Mouse (Mus musculus): ENCODE measurements around the gene Polq.

Gene Polq

DNA sequence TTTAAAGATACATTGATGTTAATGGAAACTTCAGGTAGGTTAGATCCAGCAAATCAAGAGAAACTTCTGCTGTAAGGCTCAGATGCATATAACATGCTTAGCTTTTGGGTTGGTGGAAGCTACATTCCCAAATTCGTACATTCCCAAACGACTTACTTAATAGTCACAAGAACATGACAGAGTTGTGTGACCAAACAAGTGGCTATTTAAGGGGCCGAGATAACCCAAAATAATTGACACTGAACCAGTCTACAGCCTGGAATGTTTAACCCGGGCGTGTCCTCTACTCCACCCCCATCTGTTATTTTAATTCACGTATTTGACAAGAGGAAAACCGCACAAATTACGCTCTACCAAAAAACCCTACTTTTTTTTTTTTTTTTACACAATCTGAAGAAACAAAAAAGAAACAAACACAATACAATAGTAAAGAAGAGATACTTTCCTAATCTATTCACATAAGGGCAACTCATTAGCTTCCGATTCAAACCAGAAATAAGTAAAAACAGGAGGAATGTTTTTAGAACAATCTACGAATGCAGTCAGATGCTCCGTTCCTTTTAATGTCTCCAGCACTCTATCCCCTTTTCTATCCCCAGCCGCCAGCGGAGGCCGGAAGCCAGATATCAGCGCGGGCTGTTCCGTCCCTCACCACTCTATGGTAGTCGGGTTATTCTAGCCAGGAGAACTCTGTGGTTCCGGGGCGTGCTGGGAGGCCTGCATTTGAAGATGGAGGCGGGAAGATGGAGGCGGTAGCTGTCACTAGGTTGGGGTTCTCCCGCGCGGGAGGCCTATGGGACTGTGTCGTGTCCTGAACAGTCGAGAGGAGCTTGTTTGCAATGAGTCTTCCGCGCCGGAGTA, at the start of gene Polq:
TSS of gene Polq (plus strand) at position 726 of the 861 bp plus-strand sequence.
- DNase-seq, result peak; percentile 88

DNA sequence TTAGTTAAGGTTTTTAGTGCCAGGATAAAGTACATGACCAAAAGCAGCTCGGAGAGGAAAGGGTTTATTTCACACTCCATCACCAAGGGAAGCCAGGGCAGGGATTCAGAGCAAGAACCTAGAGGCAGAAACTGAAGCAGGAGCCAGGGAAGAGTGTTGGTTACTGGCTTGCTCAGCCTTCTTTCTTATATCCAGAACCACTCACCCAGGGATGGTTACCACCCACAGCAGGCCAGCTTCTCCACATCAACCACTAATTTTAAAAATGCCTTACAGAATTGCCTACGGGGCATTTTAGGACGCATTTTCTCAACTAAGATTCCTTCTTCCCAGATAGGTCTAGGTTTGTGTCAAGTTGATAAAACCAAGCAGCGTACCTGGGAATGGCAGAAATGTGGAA, 48.2 kb upstream of the Polq start:
- DNase-seq, result no peak

- no peak for DNase-seq
Observed at GRCm38 (mm10) chr16:36979127-36979526, 32.5 kb upstream of the Polq start.

DNA sequence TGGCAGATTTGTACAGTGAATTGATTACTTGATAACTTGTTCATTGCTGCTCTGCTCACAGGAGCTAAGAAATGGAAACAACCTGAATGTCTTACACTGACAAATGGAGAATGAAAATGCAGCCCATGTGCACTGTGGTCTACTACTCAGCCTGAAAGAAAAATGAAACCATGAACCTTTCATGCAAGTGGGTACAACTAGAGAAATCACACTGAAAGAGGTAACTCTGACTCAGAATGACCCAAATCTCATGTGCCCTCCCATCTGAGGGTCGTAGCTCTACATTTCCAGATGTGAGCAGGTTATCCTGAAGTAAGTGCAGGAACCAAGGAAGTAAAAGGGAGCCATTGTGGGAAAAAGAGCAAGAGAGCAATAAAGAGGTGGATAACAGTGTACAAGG, 27.8 kb upstream of the Polq start:
- DNase-seq, result no peak

DNA sequence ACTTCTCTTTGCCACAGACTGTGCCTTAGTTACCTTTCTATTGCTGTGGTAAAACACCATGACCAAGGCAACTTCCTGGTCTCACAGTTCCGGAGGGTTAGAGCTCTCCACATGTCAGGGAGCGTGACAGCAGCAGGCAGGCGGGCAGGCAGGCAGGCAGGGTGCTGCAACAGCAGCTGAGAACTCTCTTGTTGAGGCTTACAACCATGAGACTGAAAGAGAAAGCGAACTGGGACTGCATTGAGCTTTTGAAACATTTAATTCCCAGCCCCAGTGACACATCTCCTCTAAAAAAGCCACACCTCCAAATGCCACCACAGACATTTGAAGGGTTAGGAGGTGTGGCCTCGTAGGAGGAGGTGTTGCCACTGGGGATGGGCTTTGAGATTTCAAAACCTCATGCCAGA, 25.9 kb upstream of the Polq start:
- peak; percentile 16 for DNase-seq

DNA sequence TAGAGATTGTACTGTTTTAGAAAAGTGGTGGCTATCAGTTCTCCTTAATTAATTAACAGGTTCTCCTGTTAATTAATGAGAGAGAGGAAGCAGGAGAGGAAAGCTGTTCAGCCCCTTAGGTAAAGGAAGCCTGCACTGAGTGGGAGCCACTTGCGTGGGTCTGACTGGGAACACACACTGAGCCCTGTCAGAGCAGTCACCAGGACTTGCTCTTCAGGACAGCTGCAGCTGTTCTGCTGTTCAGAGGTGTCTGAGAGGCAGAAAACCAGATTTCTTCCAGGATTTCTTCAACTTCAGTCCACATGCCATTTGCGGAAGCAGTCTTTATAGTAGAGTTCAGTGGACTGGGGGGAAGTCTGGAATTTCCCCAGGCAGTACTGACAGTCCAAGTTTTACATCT, 24.2 kb upstream of the Polq start:
- no peak for DNase-seq

DNA sequence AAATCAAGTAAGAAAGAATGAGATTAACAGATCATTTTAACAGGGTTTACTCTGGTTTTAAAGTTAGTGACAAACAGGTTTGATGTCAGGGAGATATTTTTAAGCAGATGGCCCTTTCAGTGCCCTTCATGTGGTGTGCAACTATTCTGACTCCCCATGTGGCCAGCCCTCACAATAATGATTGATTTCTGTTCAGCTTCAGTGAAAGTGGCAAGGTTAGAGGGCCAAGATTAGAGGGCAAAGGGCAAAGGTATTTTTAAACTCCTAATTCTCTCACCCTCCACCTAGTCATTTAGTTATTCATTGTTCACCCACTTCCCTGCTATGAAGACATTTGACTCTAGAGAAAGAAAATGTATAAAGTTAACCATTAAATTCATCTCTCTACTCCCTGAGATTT, 23.5 kb upstream of the Polq start:
- no peak for DNase-seq

- no peak for DNase-seq
Observed at GRCm38 (mm10) chr16:36989493-36989892, 22.1 kb upstream of the Polq start.

DNA sequence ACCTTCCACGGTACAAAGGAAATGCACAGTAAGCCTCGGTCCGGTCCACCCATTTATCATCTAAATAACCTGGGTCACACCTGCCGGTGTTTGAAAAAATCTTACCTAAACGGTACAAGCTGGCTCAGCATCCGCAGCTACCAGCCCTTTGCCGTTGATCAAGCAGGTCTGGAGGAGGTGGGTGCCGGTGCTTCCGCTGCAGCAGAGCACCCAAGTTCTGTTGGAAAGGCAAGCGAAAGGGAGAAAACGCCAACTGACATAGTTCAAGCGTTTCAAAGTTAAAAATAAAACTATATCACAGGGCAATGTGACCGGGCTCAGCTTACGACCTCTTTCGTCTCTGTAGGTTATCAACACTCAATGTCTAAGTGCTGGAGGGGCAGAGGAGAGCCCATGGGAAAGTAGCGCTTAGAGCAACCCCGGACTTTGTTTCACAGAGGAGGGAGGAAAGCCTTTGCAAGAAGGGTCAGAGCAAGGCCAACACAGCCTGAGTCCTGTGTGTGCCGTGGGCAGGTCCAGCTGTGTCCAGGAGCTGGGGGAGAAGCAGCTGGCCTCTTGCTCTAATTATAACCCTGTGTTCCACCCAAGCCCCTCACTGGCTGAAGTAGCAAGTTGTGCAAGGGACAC, 21.5 kb upstream of the Polq start, which contains the start of gene Fbxo40:
TSS of gene Fbxo40 (minus strand) at position 469 of the 627 bp plus-strand sequence.
- peak; percentile 47 for DNase-seq

GRCm38 (mm10) chr16:36997650-36998049, 13.9 kb upstream of the Polq start:
- DNase-seq, result no peak

DNA sequence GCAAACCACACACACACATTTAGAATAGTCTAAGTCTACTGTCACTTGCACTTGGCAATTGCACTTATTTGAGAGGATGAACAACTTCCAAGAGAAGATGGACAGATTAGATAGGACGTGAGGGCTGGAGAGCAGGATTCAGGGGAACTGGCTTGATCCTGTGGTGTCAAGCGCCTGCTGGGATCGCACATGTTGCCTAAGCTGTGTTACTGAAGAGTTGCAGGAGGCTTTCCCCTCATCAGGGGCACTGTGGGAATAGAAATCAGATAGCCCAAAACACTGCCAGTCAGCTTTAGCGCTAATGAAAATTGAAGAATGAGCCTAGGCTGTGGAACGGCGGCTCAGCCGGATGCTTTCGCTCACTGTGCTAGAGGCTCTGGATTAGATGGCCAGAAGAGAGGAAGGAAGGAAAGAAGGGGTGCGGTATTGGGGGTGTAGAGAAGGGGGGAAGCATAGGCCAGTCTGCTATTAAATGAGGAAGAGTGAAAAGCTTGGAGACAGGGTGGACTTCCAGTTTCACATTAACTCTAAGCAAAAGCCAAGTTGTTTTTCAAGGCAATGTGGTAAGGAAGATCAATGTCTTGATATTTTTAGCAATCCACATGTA, 12.1 kb upstream of the Polq start:
- no peak for DNase-seq

- DNase-seq, result no peak
Observed at GRCm38 (mm10) chr16:37009262-37009661, 2.3 kb upstream of the Polq start.

- peak; percentile 31 for DNase-seq
Observed at GRCm38 (mm10) chr16:37010370-37010769, 1.2 kb upstream of the Polq start.

- DNase-seq, result no peak
Observed at GRCm38 (mm10) chr16:37011922-37012289, 320 bp downstream of the Polq start.

GRCm38 (mm10) chr16:37012336-37012735, 750 bp downstream of the Polq start:
- DNase-seq, result no peak

GRCm38 (mm10) chr16:37027581-37027980, 16.0 kb downstream of the Polq start:
- DNase-seq, result no peak

DNA sequence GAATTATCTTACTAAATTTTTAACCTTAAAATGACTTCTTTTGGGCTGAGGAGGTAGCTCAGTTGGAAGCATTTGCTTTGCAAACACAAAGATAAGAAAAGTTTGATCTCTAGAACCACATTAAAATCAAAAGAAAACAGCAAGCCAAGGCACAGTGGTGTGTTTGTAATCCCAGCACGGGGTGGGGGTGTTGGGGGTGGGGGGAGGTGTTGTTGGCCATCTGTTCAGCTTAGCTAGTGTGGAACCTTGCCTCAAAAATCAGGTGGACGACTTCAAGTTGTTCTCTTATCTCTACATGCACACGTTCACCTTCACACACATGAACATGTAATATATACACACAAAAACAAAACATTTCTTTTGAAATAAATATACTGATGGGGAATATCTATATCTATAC, 20.4 kb downstream of the Polq start:
- DNase-seq, result no peak

DNA sequence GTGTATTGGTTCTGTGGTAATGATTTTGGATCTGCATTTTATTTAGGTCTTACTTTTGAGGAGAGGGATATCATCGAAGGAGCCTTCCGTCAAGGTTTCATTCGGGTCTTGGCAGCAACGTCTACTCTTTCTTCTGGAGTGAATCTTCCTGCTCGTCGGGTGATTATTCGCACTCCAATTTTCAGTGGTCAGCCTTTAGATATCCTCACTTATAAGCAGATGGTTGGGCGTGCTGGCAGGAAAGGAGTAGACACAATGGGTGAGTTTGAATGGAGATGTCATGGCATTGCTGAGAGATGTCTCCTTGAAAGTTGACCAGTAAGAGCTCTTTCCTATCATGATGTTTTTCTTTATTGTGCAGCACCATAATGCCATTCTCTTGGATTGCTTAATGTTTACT, 23.2 kb downstream of the Polq start:
- no peak for DNase-seq

DNA sequence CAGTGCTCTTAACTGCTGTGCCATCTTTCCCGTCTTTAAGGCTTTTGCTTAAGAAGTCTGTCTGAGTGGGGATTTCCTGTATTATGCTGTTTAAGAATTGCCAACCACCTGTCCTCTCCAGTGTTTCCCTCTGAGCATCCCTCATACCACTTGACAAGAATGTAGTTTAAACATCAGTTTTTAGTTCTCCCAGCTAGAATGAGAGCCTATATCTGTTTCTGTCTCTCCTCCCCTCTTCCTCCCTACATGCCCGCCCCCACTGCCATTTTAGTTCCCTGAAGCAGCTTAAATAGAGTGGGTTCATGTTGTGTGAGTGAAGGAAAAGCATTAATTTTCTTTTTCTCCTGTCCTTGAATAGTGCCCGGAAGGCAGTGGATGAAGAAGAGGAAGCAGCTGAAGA, 48.0 kb downstream of the Polq start:
- no peak for DNase-seq

DNA sequence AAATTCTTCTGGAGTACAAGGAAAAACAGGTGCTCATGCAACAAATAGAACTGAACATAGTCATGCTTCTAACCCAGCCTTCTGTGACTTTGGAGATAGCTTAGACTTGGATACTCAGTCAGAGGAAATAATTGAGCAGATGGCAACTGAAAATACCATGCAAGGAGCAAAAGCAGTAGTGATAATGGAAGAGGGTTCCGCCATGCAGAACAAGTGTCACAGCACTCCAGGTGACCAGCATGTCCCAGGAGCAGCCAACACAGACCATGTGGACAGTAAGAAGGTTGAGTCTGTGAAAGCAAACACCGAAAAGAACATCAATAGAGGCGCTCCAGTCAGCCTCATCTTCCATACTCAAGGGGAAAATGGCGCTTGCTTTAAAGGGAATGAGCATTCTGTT, 49.7 kb downstream of the Polq start:
- no peak for DNase-seq

DNA sequence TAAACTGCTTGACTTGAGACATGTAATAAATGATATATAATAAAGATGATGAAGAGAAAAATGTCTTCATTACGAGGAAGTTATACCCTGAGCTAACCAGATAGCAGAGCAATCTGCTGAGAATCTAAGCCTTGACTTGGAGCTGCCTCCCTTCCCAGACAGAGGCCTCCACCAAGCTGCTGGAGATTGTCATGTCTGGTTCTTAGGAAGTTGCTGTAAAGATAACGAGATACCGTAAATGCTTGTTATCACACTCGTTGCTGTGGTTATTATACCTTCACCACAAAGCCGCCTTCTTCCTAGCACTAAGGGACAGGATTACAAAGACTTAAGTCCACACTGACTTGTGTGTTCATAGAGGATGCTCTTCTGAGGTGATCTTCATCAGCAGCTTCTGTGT, 60.8 kb downstream of the Polq start:
- no peak for DNase-seq

- DNase-seq, result no peak
Observed at GRCm38 (mm10) chr16:37089648-37090047, 78.1 kb downstream of the Polq start.

GRCm38 (mm10) chr16:37094169-37094833, 82.7 kb downstream of the Polq start:
- no peak for DNase-seq

GRCm38 (mm10) chr16:37108763-37109162, 97.2 kb downstream of the Polq start:
- DNase-seq, result no peak

Data from kidney, adult 18-20 months (tissue).